Mouse (Mus musculus) neural tube, embryonic 15.5 days (tissue): ENCODE results near the gene Mkks. TPM values are rescaled to one million over a fixed set of nuclear protein-coding genes. Genes with fewer than 3 reads are reported as not detected.

Experiments
- ATAC-seq: fragments of 200-750 bp; cut with Nextera tagmentation; 2 replicates; pipeline ENCODE4 v1.8.0; 2017; ENCODE audit warnings: mild to moderate bottlenecking, moderate TSS enrichment, moderate library complexity; ENCODE audit not compliant: low FRiP score
- H3K27ac ChIP-seq: fragments of 300-500 bp; sonication (generic); replicated peaks from 2 replicates; pipeline ENCODE4 v1.5.1; 2015; ENCODE audit warnings: mild to moderate bottlenecking, inconsistent platforms
- H3K27me3 ChIP-seq: fragments of 300-500 bp; sonication (generic); replicated peaks from 2 replicates; pipeline ENCODE4 v1.6.1; 2015; ENCODE audit warnings: inconsistent platforms
- H3K36me3 ChIP-seq: fragments of 300-500 bp; sonication (generic); 2 replicates; pipeline ENCODE4 v1.6.1; 2015; ENCODE audit warnings: inconsistent platforms
- H3K4me1 ChIP-seq: fragments of 300-500 bp; sonication (generic); 2 replicates; pipeline ENCODE4 v1.6.1; 2015; ENCODE audit warnings: inconsistent platforms
- H3K4me2 ChIP-seq: fragments of 300-500 bp; sonication (generic); 2 replicates; pipeline ENCODE4 v1.6.1; 2015; ENCODE audit warnings: inconsistent platforms, mild to moderate bottlenecking, moderate library complexity
- H3K4me3 ChIP-seq: fragments of 300-500 bp; sonication (generic); replicated peaks from 2 replicates; pipeline ENCODE4 v1.5.1; 2015; ENCODE audit warnings: mild to moderate bottlenecking, inconsistent platforms
- H3K9ac ChIP-seq: fragments of 300-500 bp; sonication (generic); replicated peaks from 2 replicates; pipeline ENCODE4 v1.6.1; 2015; ENCODE audit warnings: mild to moderate bottlenecking, inconsistent platforms
- H3K9me3 ChIP-seq: fragments of 300-500 bp; sonication (generic); replicated peaks from 2 replicates; pipeline ENCODE4 v1.6.1; 2016; ENCODE audit warnings: inconsistent platforms
- WGBS: fragments of 180-500 bp; shearing (Covaris S2); methylation state at CpG from one replicate; pipeline ENCODE4 v1.1.7; 2015; ENCODE audit warnings: mixed read lengths; 5-methylcytosine and 5-hydroxymethylcytosine counted together
- polyA plus RNA-seq: library from polyadenylated mRNA; unstranded; fragments of >200 nt; fragmentation: Nextera tagmentation; extraction: Ambion mirVana; gene quantifications from 2 replicates; pipeline ENCODE4 v1.2.1, GENCODE M21; 2015

Mkks gene
- 13.8 and 15.1 TPM in 2 replicates for polyA plus RNA-seq

DNA sequence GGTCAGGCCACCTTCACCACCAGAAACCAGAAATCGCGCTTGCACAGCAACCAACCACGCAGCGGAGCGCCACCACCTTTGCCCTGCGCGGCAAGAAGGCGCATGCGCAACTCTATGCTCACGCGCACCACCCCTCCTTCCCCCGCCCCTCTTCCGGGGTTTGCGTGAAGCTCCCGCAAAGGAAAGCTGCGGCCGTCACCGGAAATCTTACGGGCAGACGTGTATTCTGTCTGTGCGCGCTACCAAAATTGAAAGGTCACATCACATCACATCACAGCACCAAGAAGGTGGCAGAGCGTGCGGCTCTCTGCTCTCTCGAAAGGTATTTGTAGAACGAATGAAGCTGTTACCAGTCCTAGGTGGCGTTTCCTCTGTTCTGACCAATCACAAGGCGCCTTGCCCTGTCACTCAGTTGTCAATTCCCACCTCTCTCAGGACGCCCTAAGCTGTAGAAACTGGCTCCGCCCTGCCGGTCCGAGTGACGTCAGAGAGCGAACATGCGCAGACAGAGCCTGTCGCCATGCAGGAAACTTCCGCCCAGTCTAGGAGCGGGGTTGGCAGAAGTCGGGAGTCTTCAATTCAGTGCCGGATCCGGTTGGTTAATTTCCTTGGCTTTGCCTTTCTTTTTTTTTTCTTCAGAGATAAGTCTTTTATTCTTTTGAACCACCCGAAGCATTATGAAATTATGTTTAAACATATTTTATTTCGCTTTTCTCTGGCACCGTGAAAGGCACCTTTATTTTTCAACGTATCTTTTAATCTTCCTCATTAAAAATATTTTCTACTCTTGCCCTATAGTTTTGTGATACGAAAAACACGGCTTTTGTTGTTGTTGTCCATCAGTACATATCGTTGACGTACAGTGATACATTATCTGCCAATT, at the start of gene Mkks, which contains the start of the genes Slx4ip and AL731706.1:
Gene Mkks (minus strand): TSS at position 322 of the 883 bp plus-strand sequence.
Gene Slx4ip (plus strand): TSS at position 151 of the 883 bp plus-strand sequence.
Gene AL731706.1 (minus strand): TSS at position 322 of the 883 bp plus-strand sequence.
- peak within 1 kb of the TSS; percentile 60 for H3K4me2 ChIP-seq
- under 1% methylated on average over 49 of the region's 49 CpGs for WGBS
- peak within 1 kb of the TSS; percentile 86 for H3K9ac ChIP-seq
- no peaks in the 10 kb centered on the region for H3K36me3 ChIP-seq
- ATAC-seq: peak; percentile 96
- H3K4me3 ChIP-seq: peak within 1 kb of the TSS; percentile 81
- no peaks in the 10 kb centered on the region for H3K9me3 ChIP-seq
- peaks cover 33% of the 10 kb centered on the region for H3K4me1 ChIP-seq
- peak within 1 kb of the TSS; percentile 98 for H3K27ac ChIP-seq
- no peaks in the 10 kb centered on the region for H3K27me3 ChIP-seq

DNA sequence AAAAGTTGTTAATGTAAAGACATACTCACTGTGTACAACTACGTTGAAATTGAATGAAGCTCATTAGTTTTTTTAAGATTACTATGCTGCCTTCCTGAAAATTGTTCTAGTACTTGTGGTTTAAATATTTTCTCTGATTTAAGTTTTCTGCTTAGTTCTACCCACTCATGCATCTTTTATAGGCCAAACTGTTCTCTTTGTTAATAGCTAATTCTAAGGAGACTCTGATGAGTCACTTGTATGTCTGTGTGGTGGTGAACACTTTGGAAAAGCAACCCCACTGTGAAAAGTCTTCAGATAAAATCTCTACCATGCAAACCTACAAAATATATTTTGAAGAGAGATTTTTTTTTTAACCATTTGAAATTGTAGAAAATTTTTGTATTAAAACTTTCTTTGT, 47.1 kb upstream of the Mkks start:
- no peak for ATAC-seq
- Histone ChIP-seq H3K9me3 (no peaks in the 10 kb centered on the region), H3K4me2 (no peak overlapping the region), H3K4me1 (no peaks in the 10 kb centered on the region), H3K4me3 (no peak overlapping the region), H3K9ac (no peak overlapping the region), H3K27ac (no peak overlapping the region), H3K36me3 (no peaks in the 10 kb centered on the region), H3K27me3 (no peaks in the 10 kb centered on the region)
- WGBS: 98% methylated on average over 1 of the region's 1 CpGs

DNA sequence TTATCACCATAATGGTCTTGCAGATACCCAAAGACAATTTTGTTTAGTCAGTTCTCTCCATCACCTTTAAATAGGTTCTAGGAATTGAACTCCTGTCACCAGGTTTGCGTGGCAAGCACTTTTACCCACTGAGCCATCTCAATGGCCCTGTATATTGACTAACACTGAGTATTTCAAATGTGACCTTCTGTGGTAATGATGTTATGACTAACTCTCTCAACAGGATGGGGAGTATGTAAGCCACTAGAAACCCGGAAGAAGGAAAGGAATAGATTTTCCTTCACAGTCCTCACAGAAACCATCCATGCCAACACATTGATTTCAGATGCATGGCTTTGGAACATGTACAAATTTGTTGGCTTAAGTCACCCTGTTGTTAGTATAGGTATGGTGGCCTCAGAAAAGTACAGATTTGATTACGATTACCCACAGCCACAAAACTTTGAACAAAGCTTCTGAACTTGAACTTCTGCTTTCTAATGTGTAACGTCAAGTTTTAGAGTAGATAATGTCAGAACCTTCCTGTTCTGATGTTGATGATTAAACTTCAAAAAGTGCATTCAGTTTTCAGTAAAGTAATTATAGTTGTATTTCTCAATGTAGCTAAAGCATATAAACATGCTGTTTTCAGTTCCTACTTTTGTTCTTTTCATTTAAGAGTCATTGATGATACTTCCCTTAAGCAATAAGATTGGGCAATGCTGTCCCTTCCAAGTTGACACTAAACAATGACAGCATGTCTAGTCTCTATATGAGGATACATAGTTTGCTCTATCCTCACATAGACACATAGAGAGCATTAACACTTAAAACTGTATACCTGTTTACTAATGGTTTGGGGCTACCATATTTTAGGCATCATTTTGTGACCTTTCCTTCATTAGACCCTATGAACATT, 45.5 kb upstream of the Mkks start:
- WGBS: 97% methylated on average over 4 of the region's 4 CpGs
- H3K9ac ChIP-seq: no peak overlapping the region
- H3K27me3 ChIP-seq: no peaks in the 10 kb centered on the region
- no peaks in the 10 kb centered on the region for H3K9me3 ChIP-seq
- no peak for ATAC-seq
- no peaks in the 10 kb centered on the region for H3K36me3 ChIP-seq
- H3K4me3 ChIP-seq: no peak overlapping the region
- H3K4me1 ChIP-seq: no peaks in the 10 kb centered on the region
- H3K4me2 ChIP-seq: no peak overlapping the region
- no peak overlapping the region for H3K27ac ChIP-seq

DNA sequence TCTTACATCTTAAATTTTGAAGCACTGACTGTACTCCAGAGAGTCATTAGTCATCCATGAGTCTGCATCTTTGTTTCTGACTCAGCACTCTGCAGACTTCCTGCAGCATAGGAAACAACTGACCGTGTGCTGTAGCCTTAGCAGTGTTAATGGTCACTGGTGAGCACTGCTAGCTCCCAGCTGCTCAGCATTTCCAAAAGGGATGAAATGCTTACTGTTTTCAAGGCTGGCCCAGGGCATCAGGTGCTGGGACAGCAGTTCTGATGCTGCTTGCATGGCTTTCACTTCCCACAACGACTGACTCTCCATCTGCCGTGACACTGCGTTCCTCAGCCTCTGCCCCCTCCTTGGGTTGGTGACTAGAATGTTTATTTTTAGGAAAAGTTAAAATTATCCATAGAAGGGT, 29.8 kb upstream of the Mkks start:
- ATAC-seq: no peak; the same call in 1 of the 2 replicates
- WGBS: 52% methylated on average over 4 of the region's 4 CpGs
- Histone ChIP-seq H3K9me3 (no peaks in the 10 kb centered on the region), H3K36me3 (no peaks in the 10 kb centered on the region), H3K27ac (no peak overlapping the region), H3K9ac (no peak overlapping the region), H3K4me2 (no peak overlapping the region), H3K27me3 (no peaks in the 10 kb centered on the region), H3K4me3 (no peak overlapping the region), H3K4me1 (peaks cover 3% of the 10 kb centered on the region; the same call in 1 of the 2 replicates)

DNA sequence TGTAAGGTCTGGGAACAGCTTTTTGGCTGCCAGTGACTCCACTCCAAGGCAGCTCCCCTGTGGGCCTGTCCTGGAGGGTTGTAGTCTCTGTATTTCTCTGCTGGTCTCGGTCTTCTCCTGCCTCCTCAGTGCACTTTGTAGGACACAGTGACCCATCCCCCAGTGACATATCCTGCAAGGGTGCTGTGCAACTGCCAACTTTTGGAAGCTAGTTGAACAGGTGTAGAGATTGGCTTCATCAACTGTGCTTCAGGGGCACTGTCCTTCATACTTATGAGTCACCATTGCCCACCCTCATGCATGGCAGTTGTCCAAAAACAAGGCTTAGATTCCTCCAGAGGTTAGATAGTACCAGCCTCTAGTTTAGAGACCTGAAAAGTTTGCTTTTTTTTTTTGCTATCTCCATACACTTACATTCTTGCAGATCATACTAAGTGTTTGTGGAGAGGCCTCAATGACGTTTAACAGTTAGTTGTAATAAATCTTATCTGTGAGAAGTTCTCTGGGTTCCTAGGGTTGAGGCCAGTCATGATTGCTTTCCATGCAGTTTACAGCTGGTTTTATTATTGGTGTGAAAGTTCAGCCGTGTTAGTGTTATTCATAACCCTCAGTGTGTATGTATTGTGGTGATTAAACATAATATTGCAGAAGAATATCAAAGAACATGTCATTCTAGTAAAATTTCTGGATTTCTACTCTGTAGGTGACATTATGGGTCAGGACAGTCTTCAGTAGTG, 29.2 kb upstream of the Mkks start:
- Histone ChIP-seq H3K4me1 (peaks cover 3% of the 10 kb centered on the region; the same call in 1 of the 2 replicates), H3K27me3 (no peaks in the 10 kb centered on the region), H3K27ac (no peak overlapping the region), H3K36me3 (no peaks in the 10 kb centered on the region), H3K9me3 (no peaks in the 10 kb centered on the region), H3K9ac (no peak overlapping the region), H3K4me3 (no peak overlapping the region), H3K4me2 (no peak overlapping the region)
- 71% methylated on average over 3 of the region's 3 CpGs for WGBS
- ATAC-seq: no peak

DNA sequence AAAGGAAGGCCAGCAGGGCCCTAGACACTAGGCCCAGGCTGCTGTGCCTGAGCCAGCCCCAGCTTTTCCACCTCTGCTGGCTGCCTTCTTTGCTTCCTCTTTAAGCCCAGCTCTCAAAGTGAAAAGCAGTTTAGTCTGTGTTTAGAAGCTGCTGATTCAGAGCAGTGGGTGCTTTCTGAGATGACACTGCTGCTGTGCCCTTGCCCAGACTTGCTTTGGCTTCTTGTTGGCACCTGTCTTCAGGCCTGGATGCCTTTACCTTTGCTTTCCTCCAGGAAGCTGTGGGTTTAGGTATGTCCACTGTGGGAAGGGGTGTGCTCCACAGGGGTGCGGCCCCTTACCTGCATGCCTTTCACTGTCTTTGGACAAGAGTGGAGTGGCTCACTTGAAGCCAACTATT, 28.2 kb upstream of the Mkks start:
- H3K27ac ChIP-seq: no peak overlapping the region
- peaks cover 3% of the 10 kb centered on the region; the same call in 1 of the 2 replicates for H3K4me1 ChIP-seq
- no peaks in the 10 kb centered on the region for H3K36me3 ChIP-seq
- H3K9me3 ChIP-seq: no peaks in the 10 kb centered on the region
- no peak overlapping the region for H3K4me3 ChIP-seq
- no peak overlapping the region for H3K4me2 ChIP-seq
- no peaks in the 10 kb centered on the region for H3K27me3 ChIP-seq
- 100% methylated on average over 1 of the region's 1 CpGs for WGBS
- no peak for ATAC-seq
- no peak overlapping the region for H3K9ac ChIP-seq

DNA sequence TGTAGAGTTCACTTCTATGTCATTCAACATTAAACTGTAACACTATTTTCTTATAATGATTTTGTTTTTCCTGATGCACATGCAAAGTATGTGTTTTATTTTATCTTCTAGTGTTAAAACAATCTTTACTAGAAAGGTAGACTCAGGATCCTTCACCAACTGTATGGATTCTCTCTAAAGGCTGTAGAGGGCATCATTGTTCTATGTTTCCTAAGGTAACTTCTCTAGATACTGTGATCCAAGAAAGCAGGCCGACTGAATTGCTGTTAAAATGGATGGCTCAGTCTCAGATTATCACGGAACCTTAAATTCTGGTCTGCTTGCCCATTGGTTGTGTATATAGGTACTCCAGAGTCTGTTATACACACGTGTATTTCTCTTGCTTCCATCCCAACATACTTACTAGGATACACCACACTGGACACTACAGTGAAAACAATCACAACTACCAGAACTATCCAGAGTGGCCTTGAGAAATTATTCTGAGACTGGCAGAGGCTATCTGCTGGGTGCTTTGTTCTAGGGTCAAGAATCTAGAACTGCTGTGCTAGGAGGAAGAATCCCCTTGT, 23.2 kb upstream of the Mkks start:
- H3K36me3 ChIP-seq: no peaks in the 10 kb centered on the region
- H3K9ac ChIP-seq: no peak overlapping the region
- no peaks in the 10 kb centered on the region for H3K27me3 ChIP-seq
- H3K4me2 ChIP-seq: no peak overlapping the region
- H3K4me1 ChIP-seq: no peaks in the 10 kb centered on the region
- H3K27ac ChIP-seq: no peak overlapping the region
- WGBS: 47% methylated on average over 3 of the region's 3 CpGs
- ATAC-seq: peak; percentile 85; the same call in 1 of the 2 replicates
- H3K9me3 ChIP-seq: no peaks in the 10 kb centered on the region
- H3K4me3 ChIP-seq: no peak overlapping the region

DNA sequence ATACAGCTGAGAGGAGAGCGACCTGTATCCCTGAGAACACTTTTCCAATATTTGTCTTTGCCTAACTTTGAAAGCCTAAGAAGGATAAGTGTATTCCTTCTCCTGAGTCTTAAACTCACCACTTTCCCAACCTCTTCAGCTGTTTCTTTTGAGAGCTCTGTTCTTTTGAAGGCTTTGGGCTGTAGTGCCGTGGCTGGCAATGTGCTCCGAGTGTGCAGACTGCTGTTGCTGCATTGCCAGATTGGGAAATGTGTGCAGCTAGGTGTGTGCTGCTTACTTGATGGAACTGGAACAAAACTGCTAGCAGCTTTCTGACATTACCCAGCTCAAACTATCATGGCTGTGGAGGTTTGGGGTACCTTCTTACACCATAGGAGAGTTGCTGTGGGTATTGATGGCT, 21.8 kb upstream of the Mkks start:
- Histone ChIP-seq H3K9me3 (no peaks in the 10 kb centered on the region), H3K27me3 (no peaks in the 10 kb centered on the region), H3K9ac (no peak overlapping the region), H3K4me2 (no peak overlapping the region), H3K4me1 (no peaks in the 10 kb centered on the region), H3K36me3 (no peaks in the 10 kb centered on the region), H3K4me3 (no peak overlapping the region), H3K27ac (no peak overlapping the region)
- ATAC-seq: no peak
- 47% methylated on average over 3 of the region's 3 CpGs for WGBS

DNA sequence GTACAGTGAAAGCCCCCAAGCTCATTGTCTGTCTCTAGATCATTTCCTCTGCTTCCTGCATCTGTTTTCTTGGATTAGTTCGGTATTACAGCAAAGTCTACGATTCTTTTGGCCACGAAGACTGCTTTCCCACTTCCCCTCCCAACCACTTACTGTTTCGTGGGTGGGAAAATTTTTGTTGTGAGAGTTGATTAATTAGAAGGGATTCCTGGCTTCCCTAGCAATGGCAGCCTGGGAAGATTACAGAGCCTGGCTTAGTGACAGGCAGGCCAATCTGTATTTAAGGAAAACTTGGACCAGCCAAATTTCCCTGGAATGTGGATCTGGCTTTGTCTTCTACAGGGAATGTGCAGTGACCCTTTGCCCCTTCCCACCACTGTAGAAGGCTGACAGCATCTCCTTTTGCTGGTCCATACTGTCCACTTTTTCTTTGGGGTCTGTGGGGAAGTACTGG, 20.8 kb upstream of the Mkks start:
- Histone ChIP-seq H3K9ac (no peak overlapping the region), H3K4me3 (no peak overlapping the region), H3K27ac (peak overlapping the region; percentile 41), H3K4me2 (no peak overlapping the region), H3K36me3 (no peaks in the 10 kb centered on the region), H3K9me3 (no peaks in the 10 kb centered on the region), H3K4me1 (no peaks in the 10 kb centered on the region), H3K27me3 (no peaks in the 10 kb centered on the region)
- no peak for ATAC-seq
- WGBS: 20% methylated on average over 4 of the region's 4 CpGs

DNA sequence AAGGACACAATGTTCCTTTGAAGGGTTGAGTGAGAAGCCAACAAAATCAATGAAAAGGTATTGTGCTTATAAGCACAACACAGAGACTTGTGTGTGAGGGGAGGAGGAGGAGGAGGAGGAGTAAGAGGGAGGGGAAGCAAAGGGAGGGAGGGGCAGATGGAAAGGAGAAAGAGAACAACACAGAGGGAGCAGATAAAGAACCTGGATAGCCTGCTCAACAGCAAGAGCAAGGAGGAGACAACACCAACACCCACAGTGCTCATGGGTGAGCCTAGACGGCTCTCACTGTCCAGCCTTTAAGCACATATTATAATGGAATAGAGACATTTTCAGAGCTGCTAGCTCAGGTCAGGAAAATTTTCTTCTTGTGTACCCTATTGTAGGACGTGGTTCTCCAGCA, 18.1 kb upstream of the Mkks start:
- H3K4me2 ChIP-seq: no peak overlapping the region
- 87% methylated on average over 2 of the region's 2 CpGs for WGBS
- H3K4me3 ChIP-seq: no peak overlapping the region
- H3K4me1 ChIP-seq: no peaks in the 10 kb centered on the region
- no peak overlapping the region for H3K27ac ChIP-seq
- no peak for ATAC-seq
- H3K9ac ChIP-seq: no peak overlapping the region
- peaks cover 9% of the 10 kb centered on the region; the same call in 1 of the 2 replicates for H3K36me3 ChIP-seq
- H3K9me3 ChIP-seq: no peaks in the 10 kb centered on the region
- no peaks in the 10 kb centered on the region for H3K27me3 ChIP-seq

DNA sequence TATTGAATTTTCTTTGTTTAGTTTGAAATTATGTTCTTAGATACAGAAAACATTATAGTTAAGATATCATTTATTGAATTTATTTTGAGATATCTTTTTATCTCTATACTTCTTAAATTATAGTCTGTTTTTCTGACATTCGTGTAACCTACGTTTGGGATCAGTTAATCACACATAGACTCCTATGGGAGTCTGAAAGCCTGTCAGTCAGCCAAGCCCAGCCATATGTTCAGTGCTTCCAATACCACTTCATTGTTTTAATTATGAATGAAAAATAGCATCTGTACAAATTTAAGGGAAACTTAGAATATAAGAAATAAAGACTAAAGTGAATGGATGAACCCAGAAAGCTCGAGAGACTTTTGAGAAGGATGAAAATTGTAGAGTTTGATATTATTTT, 17.4 kb upstream of the Mkks start:
- peaks cover 9% of the 10 kb centered on the region; the same call in 1 of the 2 replicates for H3K36me3 ChIP-seq
- ATAC-seq: no peak
- no peaks in the 10 kb centered on the region for H3K4me1 ChIP-seq
- H3K27me3 ChIP-seq: no peaks in the 10 kb centered on the region
- no peak overlapping the region for H3K4me3 ChIP-seq
- no peak overlapping the region for H3K9ac ChIP-seq
- WGBS: 58% methylated on average over 3 of the region's 3 CpGs
- no peak overlapping the region for H3K27ac ChIP-seq
- no peak overlapping the region for H3K4me2 ChIP-seq
- H3K9me3 ChIP-seq: no peaks in the 10 kb centered on the region
